Mouse (Mus musculus) myocyte (in vitro differentiated cells): ENCODE data around the gene 1110002E22Rik. TPM values are rescaled to one million over a fixed set of nuclear protein-coding genes. Genes with fewer than 3 reads are reported as not detected.

ENCODE experiments used
- H3K27me3 ChIP-seq: one replicate; pipeline ENCODE4 v1.6.1; 2011; ENCODE audit not compliant: control insufficient read depth, insufficient read depth, insufficient read length
- H3K36me3 ChIP-seq: one replicate; pipeline ENCODE4 v1.6.1; 2011; ENCODE audit not compliant: control insufficient read depth, insufficient read depth
- H3K4me2 ChIP-seq: one replicate; pipeline ENCODE4 v1.6.1; 2011; ENCODE audit warnings: low read depth, control low read depth
- H3K4me3 ChIP-seq: one replicate; pipeline ENCODE4 v1.5.1; 2011; ENCODE audit warnings: mild to moderate bottlenecking, control low read depth, moderate library complexity
- H3K79me2 ChIP-seq: one replicate; pipeline ENCODE4 v1.6.1; 2011; ENCODE audit not compliant: control insufficient read depth, insufficient read depth
- H3ac ChIP-seq: one replicate; pipeline ENCODE4 v1.6.1; 2011; ENCODE audit not compliant: control insufficient read depth, insufficient read length
- CEBPB ChIP-seq: IDR thresholded peaks from 2 replicates; pipeline ENCODE4 v1.6.1; 2011; ENCODE audit warnings: mild to moderate bottlenecking, moderate library complexity; ENCODE audit not compliant: poor library complexity, insufficient read depth, severe bottlenecking
- E2F4 ChIP-seq: IDR thresholded peaks from one replicate; pipeline ENCODE4 v1.6.1; 2011; ENCODE audit warnings: mild to moderate bottlenecking, control low read depth, moderate library complexity; ENCODE audit not compliant: insufficient read depth
- SRF ChIP-seq: IDR thresholded peaks from one replicate; pipeline ENCODE4 v1.6.1; 2011; ENCODE audit warnings: low read depth; ENCODE audit not compliant: control insufficient read depth, insufficient read length
- TCF12 ChIP-seq: IDR thresholded peaks from one replicate; pipeline ENCODE4 v1.6.1; 2011; ENCODE audit warnings: mild to moderate bottlenecking, control low read depth; ENCODE audit not compliant: poor library complexity, insufficient read depth, severe bottlenecking
- polyA plus RNA-seq: library from polyadenylated mRNA; unstranded; fragments of >200 nt; fragmentation: generic; extraction: Trizol; gene quantifications from one replicate; pipeline ENCODE4 v1.2.1, GENCODE M21; 2012; ENCODE audit warnings: missing spikeins

The 1110002E22Rik gene
- polyA plus RNA-seq, 1 experiment: 22.3 TPM

- Histone ChIP-seq H3K4me3 (no peak overlapping the region), H3K27me3 (no peaks in the 10 kb centered on the region), H3K79me2 (no peaks in the 10 kb centered on the region), H3K36me3 (no peaks in the 10 kb centered on the region), H3ac (no peak overlapping the region), H3K4me2 (no peak overlapping the region)
- no peak for TF ChIP-seq SRF
- TF ChIP-seq E2F4: no peak
- no peak for TF ChIP-seq CEBPB
- TF ChIP-seq TCF12: no peak
Observed at GRCm38 (mm10) chr3:138130692-138131091, 65.8 kb downstream of the 1110002E22Rik start.

Other genes starting within 250 kb of the 1110002E22Rik start
- gene H2afz, start 200.6 kb upstream of the 1110002E22Rik start, polyA plus RNA-seq: 1,333 TPM
- gene Dnajb14, start 197.4 kb upstream of the 1110002E22Rik start, polyA plus RNA-seq: 2.5 TPM
- gene Lamtor3, start 146.5 kb upstream of the 1110002E22Rik start, polyA plus RNA-seq: 48.7 TPM
- 0.16 TPM for gene Dapp1, start 83.5 kb upstream of the 1110002E22Rik start, polyA plus RNA-seq
- gene Gm5105, start 2.3 kb downstream of the 1110002E22Rik start, polyA plus RNA-seq: 0.24 TPM
- 6.3 TPM for gene Trmt10a, start 78.4 kb downstream of the 1110002E22Rik start, polyA plus RNA-seq
- gene Mttp, start 79.9 kb downstream of the 1110002E22Rik start, polyA plus RNA-seq: 4.1 TPM
- not detected for gene 4930579F01Rik, start 128.8 kb downstream of the 1110002E22Rik start, polyA plus RNA-seq
- gene Adh7, start 152.7 kb downstream of the 1110002E22Rik start, polyA plus RNA-seq: 8.1 TPM
- gene Adh1, start 195.9 kb downstream of the 1110002E22Rik start, polyA plus RNA-seq: not detected
- not detected for gene Adh6a, start 248.2 kb downstream of the 1110002E22Rik start, polyA plus RNA-seq